8 mouse cellular contexts compared by ENCODE assay signal in the genomic region with DNA sequence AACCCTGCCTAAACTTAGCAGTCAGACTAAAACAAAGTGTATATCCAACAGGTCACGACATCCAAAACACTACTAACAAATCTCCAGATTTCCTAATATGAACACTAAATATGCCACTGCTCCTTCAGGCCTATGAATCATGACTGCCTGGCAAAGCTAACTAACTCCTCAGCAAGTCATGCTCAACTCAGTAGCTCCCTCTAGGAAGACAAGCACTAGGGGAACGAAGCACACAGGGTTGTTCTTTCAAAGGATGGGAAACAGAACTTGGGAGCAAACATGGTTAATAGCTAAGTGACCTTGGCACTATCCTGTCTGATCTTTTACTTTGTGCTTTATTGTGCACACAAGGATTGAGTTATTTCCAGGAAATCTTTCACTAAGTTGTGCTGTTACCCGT. TPM values are rescaled to one million over a fixed set of nuclear protein-coding genes. Genes with fewer than 3 reads are reported as not detected.
DNase-seq lines count a peak whose midpoint lies in the region; ATAC-seq lines count a peak whose summit lies in the region.

No protein-coding gene starts in this region.

- intact Hi-C loops in left cerebral cortex, postnatal 36 days (cut with DNase I): loop anchor here (5.0 kb wide), 1 partner anchor 151 kb away; no protein-coding TSS in a partner anchor

- no peak for ATAC-seq in cerebellum, adult (ENCODE audit: insufficient number of reproducible peaks, low FRiP score, low TSS enrichment)

- peak; percentile 65 for DNase-seq in adrenal gland, adult 2 months
- DNase-seq in adrenal gland, postnatal 25 days: no peak
- peak; percentile 10 to 15 for DNase-seq in left cerebral cortex, adult 18-20 months (ENCODE audit: low spot score in 2 of 2)
- no peak for DNase-seq in left cerebral cortex, postnatal 36 days (ENCODE audit: low spot score in 2 of 2)
- peak; percentile 54 for DNase-seq in R1 (ENCODE audit: low read depth, low spot score)
- DNase-seq in kidney, postnatal 10 days: peak; percentile 14
- DNase-seq in thymus, postnatal 14 days: no peak

RNA-seq across cellular contexts. Expression of a gene that starts 43.9 kb away (rescaled TPM):
- 100 to 1,000 TPM; 121 to 124 TPM for total RNA-seq in adrenal gland, adult 2 months (2021)
- 6.9 and 7.9 TPM in 2 replicates for polyA plus RNA-seq in adrenal gland, adult 2 months (2012; rRNA removed)
- 134 and 161 TPM in 2 replicates for total RNA-seq in adrenal gland, postnatal 25 days (2021)
- 100 to 1,000 TPM; 141 to 148 TPM for total RNA-seq in left cerebral cortex, adult 18-20 months (2021)
- 100 to 1,000 TPM; 131 to 167 TPM for total RNA-seq in left cerebral cortex, postnatal 36 days (2021)

RNA-seq across cellular contexts. Expression of a gene that starts 57.2 kb away (rescaled TPM):
- 10 to 100 TPM; 12.7 to 17.0 TPM for total RNA-seq in adrenal gland, adult 2 months (2021)
- 1.8 and 2.3 TPM in 2 replicates for polyA plus RNA-seq in adrenal gland, adult 2 months (2012; rRNA removed)
- total RNA-seq in adrenal gland, postnatal 25 days (2021): 13.1 and 20.4 TPM in 2 replicates
- total RNA-seq in left cerebral cortex, adult 18-20 months (2021): 10 to 100 TPM; 21.9 to 23.0 TPM
- total RNA-seq in left cerebral cortex, postnatal 36 days (2021): 10 to 100 TPM; 19.7 to 21.7 TPM

Comparison
In these comparisons a context has a peak if more than half of its experiments do, and no peak if none do; other contexts are left out.
1. DNase-seq: peak in adrenal gland, adult 2 months (single experiment), left cerebral cortex, adult 18-20 months (2 of 2), R1 (single experiment) and kidney, postnatal 10 days (single experiment); none in adrenal gland, postnatal 25 days (single experiment), left cerebral cortex, postnatal 36 days (0 of 2) and thymus, postnatal 14 days (single experiment).